Mouse (Mus musculus) heart, embryonic 14.5 days (tissue): ENCODE results near the gene Wdr82. TPM values are rescaled to one million over a fixed set of nuclear protein-coding genes. Genes with fewer than 3 reads are reported as not detected.
A peak's percentile ranks its signal among the peaks of the same experiment; 100 is the strongest.

ENCODE experiments used
- ATAC-seq: fragments of 200-750 bp; cut with Nextera tagmentation; 2 replicates; pipeline ENCODE4 v1.8.0; 2017; ENCODE audit warnings: low read depth, moderate TSS enrichment; ENCODE audit not compliant: insufficient number of reproducible peaks, insufficient read depth, low FRiP score
- H3K27ac ChIP-seq, 2 experiments: fragments of 200-500 bp in 1 of 2; fragments of 300-500 bp in 1 of 2; sonication (generic) in 1 of 2; replicated peaks in 1 of 2; 2 replicates each; pipeline ENCODE4 v1.5.1; 2012 to 2014; ENCODE audit warnings: low read depth in 2 of 2, low read length in 2 of 2, control low read depth in 1 of 2, mild to moderate bottlenecking in 1 of 2, mixed read lengths in 1 of 2; ENCODE audit not compliant: control insufficient read depth in 1 of 2, insufficient read depth in 1 of 2
- H3K27me3 ChIP-seq: fragments of 300-500 bp; sonication (generic); 2 replicates; pipeline ENCODE4 v1.6.1; 2014; ENCODE audit warnings: mild to moderate bottlenecking, low read length, control low read depth; ENCODE audit not compliant: control insufficient read depth, insufficient read depth
- H3K36me3 ChIP-seq: fragments of 300-500 bp; sonication (generic); 2 replicates; pipeline ENCODE4 v1.6.1; 2014; ENCODE audit warnings: mild to moderate bottlenecking, control low read depth, low read length, mixed read lengths; ENCODE audit not compliant: control insufficient read depth, insufficient read depth
- H3K4me1 ChIP-seq, 2 experiments: fragments of 200-500 bp in 1 of 2; fragments of 300-500 bp in 1 of 2; sonication (generic) in 1 of 2; 2 replicates each; pipeline ENCODE4 v1.6.1; 2012 to 2014; ENCODE audit warnings: low read length in 2 of 2, control low read depth in 1 of 2, mixed read lengths in 1 of 2; ENCODE audit not compliant: control insufficient read depth in 2 of 2, insufficient read depth in 2 of 2
- H3K4me2 ChIP-seq: fragments of 300-500 bp; sonication (generic); 2 replicates; pipeline ENCODE4 v1.6.1; 2014; ENCODE audit warnings: mild to moderate bottlenecking, low read length
- H3K4me3 ChIP-seq, 2 experiments: fragments of 200-500 bp in 1 of 2; fragments of 300-500 bp in 1 of 2; sonication (generic) in 1 of 2; 2 replicates each; pipeline ENCODE4 v1.5.1; 2012 to 2014; ENCODE audit warnings: low read length in 2 of 2, mild to moderate bottlenecking in 2 of 2, control low read depth in 1 of 2, low read depth in 1 of 2, moderate library complexity in 1 of 2; ENCODE audit not compliant: control insufficient read depth in 1 of 2, insufficient read depth in 1 of 2
- H3K9ac ChIP-seq: fragments of 300-500 bp; sonication (generic); 2 replicates; pipeline ENCODE4 v1.6.1; 2014; ENCODE audit warnings: mild to moderate bottlenecking, low read length
- H3K9me3 ChIP-seq: fragments of 300-500 bp; sonication (generic); 2 replicates; pipeline ENCODE4 v1.6.1; 2016; ENCODE audit warnings: low read length, control low read depth; ENCODE audit not compliant: control insufficient read depth
- WGBS: fragments of 180-500 bp; shearing (Covaris S2); extraction: QIAGEN DNeasy Blood & Tissue Kit; methylation state at CpG from one replicate; pipeline ENCODE4 v1.1.7; 2014; 5-methylcytosine and 5-hydroxymethylcytosine counted together
- polyA plus RNA-seq: library from polyadenylated mRNA; unstranded; fragments of >200 nt; fragmentation: Nextera tagmentation; extraction: Ambion mirVana; gene quantifications from 2 replicates; pipeline ENCODE4 v1.2.1, GENCODE M21; 2014

The Wdr82 gene
- polyA plus RNA-seq, 1 experiment from 2014 or later = 22.6 TPM

DNA sequence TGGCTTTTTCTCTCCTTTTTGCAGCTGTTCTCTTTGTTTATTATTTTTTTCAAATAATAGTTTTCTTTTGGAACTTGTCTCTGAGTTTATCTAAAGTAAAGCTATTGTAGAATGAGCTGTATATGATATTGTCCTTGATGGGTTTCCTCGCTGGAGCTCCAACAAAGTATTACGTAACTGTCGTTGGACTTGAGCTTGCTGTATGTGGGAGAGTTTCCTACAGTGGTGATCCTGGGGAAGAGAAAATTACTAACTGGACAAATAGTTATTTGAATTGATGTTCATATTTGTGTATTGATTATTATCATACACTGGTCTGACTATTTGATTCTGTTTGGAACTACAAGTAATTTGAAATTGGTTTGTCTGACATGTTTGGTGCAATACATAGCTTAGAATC lies 1.8 kb downstream of the Wdr82 start:
- no peak overlapping the region for H3K27ac ChIP-seq

GRCm38 (mm10) chr9:106173363-106173762 lies 2.6 kb downstream of the Wdr82 start:
- H3K27me3 ChIP-seq = no peaks in the 10 kb centered on the region
- H3K9me3 ChIP-seq = no peaks in the 10 kb centered on the region
- 56% methylated on average over 2 of the region's 2 CpGs for WGBS
- ATAC-seq = no peak
- peaks cover 10 to 43% of the 10 kb centered on the region in 2 experiments for H3K4me1 ChIP-seq
- peaks cover 26% of the 10 kb centered on the region for H3K36me3 ChIP-seq
- H3K4me2 ChIP-seq = peak overlapping the region; percentile 78
- H3K27ac ChIP-seq = no peak overlapping the region
- no peak overlapping the region for H3K9ac ChIP-seq
- H3K4me3 ChIP-seq = peak overlapping the region in 1 of 2 experiments; percentile 90; a peak in 2 of 4 replicates

More for the DNA sequence above, 1.8 kb downstream of the Wdr82 start:
- 2% methylated on average over 3 of the region's 3 CpGs for WGBS
- peaks cover 10 to 40% of the 10 kb centered on the region in 2 experiments for H3K4me1 ChIP-seq
- no peaks in the 10 kb centered on the region for H3K27me3 ChIP-seq
- peaks cover 17% of the 10 kb centered on the region for H3K36me3 ChIP-seq
- no peak for ATAC-seq
- peak overlapping the region; percentile 78 for H3K4me2 ChIP-seq
- peak overlapping the region; percentile 94 for H3K9ac ChIP-seq
- H3K4me3 ChIP-seq = peak overlapping the region; percentile 90 to 92; a peak in 3 of 4 replicates
- H3K9me3 ChIP-seq = no peaks in the 10 kb centered on the region

GRCm38 (mm10) chr9:106175552-106176200 lies 4.9 kb downstream of the Wdr82 start:
- no peak for ATAC-seq
- Histone ChIP-seq H3K9ac (0 out of 2 replicates have a peak overlapping the region, but pooled peaks have one; percentile 11), H3K36me3 (peaks cover 49% of the 10 kb centered on the region), H3K9me3 (no peaks in the 10 kb centered on the region), H3K27me3 (no peaks in the 10 kb centered on the region), H3K4me3 (no peak overlapping the region), H3K4me2 (0 out of 2 replicates have a peak overlapping the region, but pooled peaks have one; percentile 34), H3K27ac (no peak overlapping the region), H3K4me1 (peaks cover 5 to 46% of the 10 kb centered on the region in 2 experiments)
- WGBS = 53% methylated on average over 3 of the region's 3 CpGs

DNA sequence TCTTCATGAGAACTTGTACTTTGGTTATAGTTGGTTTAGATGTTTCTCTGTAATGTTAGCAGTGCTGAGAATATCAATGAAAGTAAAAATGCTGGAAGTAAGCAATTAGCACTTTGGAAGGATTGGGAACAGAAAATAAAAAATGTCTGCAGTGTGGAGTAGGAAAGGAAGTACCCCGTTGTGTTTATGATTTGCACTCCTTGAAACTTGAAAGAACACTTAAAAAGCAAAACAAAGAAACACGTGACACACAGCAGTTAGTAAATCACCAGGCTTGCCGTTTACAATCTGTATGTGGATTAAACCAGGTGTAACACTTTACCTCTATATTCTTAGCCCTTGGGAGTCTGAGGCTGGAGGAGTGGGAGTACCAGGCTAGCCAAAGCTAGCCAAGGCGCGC lies 6.0 kb downstream of the Wdr82 start:
- Histone ChIP-seq H3K4me3 (no peak overlapping the region), H3K27ac (no peak overlapping the region), H3K36me3 (peaks cover 60% of the 10 kb centered on the region), H3K9ac (no peak overlapping the region), H3K4me2 (no peak overlapping the region), H3K4me1 (peaks cover 5 to 46% of the 10 kb centered on the region in 2 experiments), H3K9me3 (no peaks in the 10 kb centered on the region), H3K27me3 (no peaks in the 10 kb centered on the region)
- ATAC-seq = no peak
- WGBS = 85% methylated on average over 5 of the region's 5 CpGs

GRCm38 (mm10) chr9:106177799-106178198 lies 7.1 kb downstream of the Wdr82 start:
- H3K27ac ChIP-seq = no peak overlapping the region
- WGBS = 83% methylated on average over 6 of the region's 6 CpGs
- no peak for ATAC-seq
- H3K4me3 ChIP-seq = no peak overlapping the region
- no peaks in the 10 kb centered on the region for H3K9me3 ChIP-seq
- H3K4me1 ChIP-seq = peaks cover 5 to 46% of the 10 kb centered on the region in 2 experiments
- peaks cover 70% of the 10 kb centered on the region for H3K36me3 ChIP-seq
- H3K4me2 ChIP-seq = no peak overlapping the region
- H3K27me3 ChIP-seq = no peaks in the 10 kb centered on the region
- H3K9ac ChIP-seq = no peak overlapping the region

DNA sequence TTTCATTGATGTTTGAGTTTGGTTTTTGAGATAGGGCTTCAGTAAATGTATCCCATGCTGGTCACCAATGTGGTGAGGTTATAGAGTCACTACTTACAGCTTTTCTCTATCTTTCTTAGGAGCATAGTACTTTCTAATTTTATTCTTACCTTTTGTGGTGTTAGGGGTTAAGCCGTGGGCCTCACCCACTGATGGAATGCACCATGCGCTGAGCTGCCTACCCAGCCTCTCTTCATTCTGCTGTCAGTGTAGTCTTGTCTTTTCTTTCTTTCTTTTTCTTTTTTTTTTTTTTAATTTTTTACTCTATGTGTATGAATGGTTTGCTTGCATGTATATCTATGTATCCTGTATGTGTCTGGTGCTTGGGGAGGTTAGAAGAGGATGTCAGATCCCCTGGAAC lies 8.7 kb downstream of the Wdr82 start:
- no peak overlapping the region for H3K4me2 ChIP-seq
- no peaks in the 10 kb centered on the region for H3K27me3 ChIP-seq
- no peak for ATAC-seq
- H3K4me3 ChIP-seq = no peak overlapping the region
- peaks cover 86% of the 10 kb centered on the region for H3K36me3 ChIP-seq
- WGBS = 60% methylated on average over 2 of the region's 2 CpGs
- no peaks in the 10 kb centered on the region for H3K9me3 ChIP-seq
- peaks cover 0 to 29% of the 10 kb centered on the region in 2 experiments; a peak in 2 of 4 replicates for H3K4me1 ChIP-seq
- no peak overlapping the region for H3K9ac ChIP-seq
- no peak overlapping the region for H3K27ac ChIP-seq

GRCm38 (mm10) chr9:106179964-106180363 lies 9.2 kb downstream of the Wdr82 start:
- H3K4me2 ChIP-seq = no peak overlapping the region
- H3K4me3 ChIP-seq = no peak overlapping the region
- ATAC-seq = no peak
- H3K36me3 ChIP-seq = peaks cover 91% of the 10 kb centered on the region
- peaks cover 0 to 25% of the 10 kb centered on the region in 2 experiments; a peak in 2 of 4 replicates for H3K4me1 ChIP-seq
- no peak overlapping the region for H3K9ac ChIP-seq
- no peak overlapping the region for H3K27ac ChIP-seq
- H3K27me3 ChIP-seq = no peaks in the 10 kb centered on the region
- 94% methylated on average over 3 of the region's 3 CpGs for WGBS
- no peaks in the 10 kb centered on the region for H3K9me3 ChIP-seq
